Mouse (Mus musculus): ENCODE results near the gene Hspb3.

Hspb3 gene

GRCm38 (mm10) chr13:113663151-113663779, at the start of gene Hspb3:
TSS of gene Hspb3 (minus strand) at chr13:113663676.
- no peak for DNase-seq

GRCm38 (mm10) chr13:113713186-113713585, 49.7 kb upstream of the Hspb3 start:
- DNase-seq, result no peak

GRCm38 (mm10) chr13:113706183-113706582, 42.7 kb upstream of the Hspb3 start:
- no peak for DNase-seq

DNA sequence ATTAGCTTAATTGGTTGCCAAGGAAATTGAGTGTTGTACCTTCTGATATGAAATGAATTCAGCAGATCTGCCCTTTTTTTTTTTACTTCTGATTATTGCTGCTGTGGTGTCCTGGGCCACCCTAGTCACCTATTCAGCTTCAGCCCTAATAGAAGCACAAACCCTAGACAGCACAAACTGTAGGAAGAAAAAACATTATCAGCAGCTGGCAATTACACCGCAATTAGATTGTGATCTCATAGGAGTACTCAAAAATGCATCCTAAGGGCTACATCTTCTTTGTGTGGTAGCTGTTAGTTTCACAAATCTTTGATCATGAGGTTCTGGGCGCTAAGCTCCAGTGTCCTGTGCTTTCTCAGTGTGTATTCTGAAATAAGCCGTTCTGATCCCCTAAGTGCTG, 37.7 kb upstream of the Hspb3 start:
- no peak for DNase-seq

- no peak for DNase-seq
These were observed 36.5 kb upstream of the Hspb3 start for GRCm38 (mm10) chr13:113699928-113700327.

GRCm38 (mm10) chr13:113699415-113699873, 36.0 kb upstream of the Hspb3 start:
- DNase-seq, result no peak

GRCm38 (mm10) chr13:113696838-113697321, 33.4 kb upstream of the Hspb3 start:
- DNase-seq, result no peak

GRCm38 (mm10) chr13:113693383-113693782, 29.9 kb upstream of the Hspb3 start:
- DNase-seq, result no peak

DNA sequence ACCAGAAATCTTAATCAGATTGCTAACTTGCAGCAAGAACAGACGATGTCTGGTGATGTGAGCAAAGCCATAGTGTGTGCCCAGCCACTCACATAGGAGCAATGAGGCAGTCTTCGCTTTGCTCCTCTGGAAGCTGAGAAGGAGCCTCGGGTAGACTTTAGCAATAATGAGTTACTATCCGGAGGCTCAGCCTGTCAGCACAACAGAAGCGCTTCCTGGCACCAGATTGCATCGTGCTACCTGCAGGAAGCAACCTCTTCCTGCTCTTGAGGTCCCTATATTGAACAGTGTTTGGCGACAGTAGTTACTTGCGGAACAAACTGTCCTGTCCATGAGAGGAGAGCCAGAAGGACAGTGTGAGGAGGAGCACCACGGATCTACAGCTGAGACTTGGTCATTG, 28.2 kb upstream of the Hspb3 start:
- DNase-seq, result no peak

GRCm38 (mm10) chr13:113689883-113690282, 26.4 kb upstream of the Hspb3 start:
- no peak for DNase-seq

DNA sequence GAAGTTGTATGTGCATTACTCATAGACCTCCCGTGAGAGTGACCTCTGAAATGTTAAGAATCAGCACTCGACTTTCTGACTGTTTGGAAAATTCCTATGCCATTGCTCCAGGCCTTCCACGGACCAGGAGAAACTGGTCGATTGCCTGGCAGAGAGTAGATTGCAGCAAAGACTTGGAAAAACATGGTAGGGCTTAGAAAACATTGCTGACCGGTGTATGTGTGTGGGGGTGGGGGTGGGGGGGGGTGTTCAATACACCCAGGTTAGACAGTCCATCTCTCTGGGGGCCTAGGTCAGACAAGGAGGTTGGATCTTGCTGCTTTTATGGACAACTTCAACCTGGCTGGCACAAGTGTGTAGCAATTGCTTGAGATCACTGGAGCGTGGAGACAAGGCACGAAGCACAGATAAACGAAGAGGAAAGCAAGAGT, 23.2 kb upstream of the Hspb3 start:
- no peak for DNase-seq

GRCm38 (mm10) chr13:113682821-113683220, 19.3 kb upstream of the Hspb3 start:
- DNase-seq, result no peak

- DNase-seq, result no peak
These were observed 17.2 kb upstream of the Hspb3 start for GRCm38 (mm10) chr13:113680646-113681045.

GRCm38 (mm10) chr13:113669459-113670077, 6.1 kb upstream of the Hspb3 start:
- DNase-seq, result no peak

GRCm38 (mm10) chr13:113663883-113664282, 407 bp upstream of the Hspb3 start:
- no peak for DNase-seq

GRCm38 (mm10) chr13:113661826-113662271, 1.6 kb downstream of the Hspb3 start:
- DNase-seq, result no peak

- DNase-seq, result no peak
These were observed 2.7 kb downstream of the Hspb3 start for GRCm38 (mm10) chr13:113660576-113661310.

GRCm38 (mm10) chr13:113657204-113657603, 6.3 kb downstream of the Hspb3 start:
- DNase-seq, result no peak

GRCm38 (mm10) chr13:113656639-113657038, 6.8 kb downstream of the Hspb3 start:
- DNase-seq, result no peak

DNA sequence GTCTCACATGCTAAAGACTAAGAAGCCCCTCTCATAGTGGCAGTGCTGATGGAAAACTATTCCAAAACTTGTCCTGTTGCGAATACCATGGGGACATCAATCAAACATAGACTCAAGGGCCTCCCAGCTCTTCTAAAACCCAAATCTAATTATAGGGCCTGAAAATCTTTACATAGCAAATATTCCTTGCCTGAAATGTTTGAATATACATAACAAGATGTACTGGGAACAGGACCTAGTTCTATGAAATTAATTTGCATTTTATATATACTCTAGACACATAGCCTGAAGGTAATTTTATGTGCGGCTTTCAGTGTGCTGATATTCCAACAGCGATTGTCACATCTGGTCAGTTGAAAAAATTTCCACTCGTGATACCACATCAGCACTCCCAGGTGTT, 8.0 kb downstream of the Hspb3 start:
- DNase-seq, result no peak

GRCm38 (mm10) chr13:113640944-113641597, 22.4 kb downstream of the Hspb3 start:
- DNase-seq, result no peak

DNA sequence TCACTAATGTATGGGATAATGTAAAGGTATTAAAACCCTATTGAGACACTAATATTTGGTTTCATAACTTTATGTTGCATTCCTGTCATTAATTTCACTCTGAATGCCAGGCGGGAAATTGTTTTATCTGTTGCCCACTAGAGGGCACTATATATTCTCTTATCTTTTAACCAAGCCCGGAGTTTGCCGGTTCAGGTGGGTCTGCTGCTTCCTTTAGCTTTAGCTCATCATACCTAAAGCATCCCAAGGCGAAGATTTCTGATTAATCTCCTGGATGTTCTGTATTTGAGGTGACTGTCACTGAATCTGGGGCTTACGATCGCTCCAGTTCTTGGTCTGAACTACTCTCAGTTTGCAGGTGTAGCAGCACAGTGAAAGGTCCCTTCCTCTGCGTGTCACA, 24.6 kb downstream of the Hspb3 start:
- no peak for DNase-seq

- no peak for DNase-seq
These were observed 27.7 kb downstream of the Hspb3 start for GRCm38 (mm10) chr13:113635799-113636222.
